Mouse (Mus musculus): ENCODE results near the gene Prkca.

DNA sequence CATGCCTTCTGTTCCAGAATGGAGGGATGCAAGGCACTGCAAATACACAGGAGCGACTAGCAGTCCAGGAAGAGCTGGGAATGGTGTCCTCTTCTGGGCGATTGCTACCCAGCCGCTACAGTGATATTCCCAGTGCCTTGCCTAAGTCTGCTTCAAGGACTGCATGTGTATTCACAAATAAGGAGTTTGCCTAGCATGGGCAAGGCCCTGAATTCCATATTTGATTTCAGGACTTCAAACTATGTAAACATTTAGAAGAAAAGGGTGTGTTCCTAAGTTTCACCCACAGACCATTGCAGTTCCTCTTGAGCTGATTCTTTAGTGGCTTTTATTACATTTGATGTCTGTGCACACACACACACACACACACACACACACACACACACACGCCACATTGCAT lies 39.9 kb downstream of the Prkca start:
- TF ChIP-seq CTCF (IDR thresholded peaks at IDR 0.05; ENCODE audit: borderline replicate concordance, insufficient read depth, low read length) (no peak), POLR2A (IDR thresholded peaks at IDR 0.05; ENCODE audit: low read depth, low read length) (no peak)
